Mouse (Mus musculus) cortical plate, adult 2 months (tissue): ENCODE measurements at regions not wholly inside any gene's neighbourhood (a gene's known extent, or its start where the extent isn't known, plus 50 kb on each side); places are given as distances from the start of the nearest gene placed in this dataset.

Experiments used
- CTCF ChIP-seq: fragments of 200-500 bp; IDR thresholded peaks from 2 replicates; pipeline ENCODE4 v1.5.1; 2011; ENCODE audit warnings: mild to moderate bottlenecking, control low read depth, low read length; ENCODE audit not compliant: insufficient read depth; ENCODE audit errors: extremely low read depth
- POLR2A ChIP-seq: fragments of 200-500 bp; IDR thresholded peaks from 2 replicates; pipeline ENCODE4 v1.6.1; 2011; ENCODE audit warnings: mild to moderate bottlenecking, low read length, control low read depth; ENCODE audit not compliant: insufficient read depth; ENCODE audit errors: extremely low read depth

- TF ChIP-seq CTCF (no peak), POLR2A (no peak)
Observed at GRCm38 (mm10) chr17:59421489-59421888, 408.3 kb upstream of the Nudt12 start.
